ENCODE assay signal across 15 mouse cellular contexts in the genomic region with DNA sequence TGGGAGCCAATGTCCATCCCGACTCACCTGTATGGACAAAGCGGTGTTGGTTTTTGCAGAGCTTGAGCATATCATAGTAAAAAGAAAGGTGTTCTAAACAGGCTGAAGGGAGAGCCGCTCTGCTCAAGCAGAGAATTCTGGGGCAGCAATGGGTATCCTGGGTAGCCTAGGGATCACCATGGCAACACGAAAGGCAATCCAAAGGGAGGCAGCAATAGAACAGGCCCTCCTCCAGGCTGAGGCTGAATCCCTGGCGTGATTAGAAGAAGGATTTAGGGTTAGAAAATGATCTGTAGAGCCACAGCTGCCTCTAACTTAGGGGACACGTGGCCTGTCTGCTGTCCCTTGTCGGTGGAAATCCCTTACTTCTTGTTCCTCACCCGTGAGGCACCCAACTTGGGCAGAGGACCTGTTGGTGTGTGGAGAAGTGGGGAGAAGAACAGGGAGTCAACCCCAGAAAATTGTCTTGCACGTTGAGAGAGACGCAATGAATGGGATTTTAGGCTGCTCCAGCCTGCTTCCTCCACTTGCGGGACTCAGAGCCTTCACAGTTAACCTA. TPM values are rescaled to one million over a fixed set of nuclear protein-coding genes. Genes with fewer than 3 reads are reported as not detected.
DNase-seq lines count a peak whose midpoint lies in the region; ATAC-seq and TF ChIP-seq lines count a peak whose summit lies in the region.
"Had no signal": no experiment of that assay in that cellular context is flagged by ENCODE, and none has a peak within 500 bp of the region (broad histone marks: within the 10 kb centered on the region; RNA-seq: fewer than 3 reads in every experiment).

No protein-coding gene starts in this region.

- H3K27me3 ChIP-seq in testis, adult 2 months (ENCODE audit: control insufficient read depth, insufficient read depth, low read length) = no peaks in the 10 kb centered on the region
- H3K27me3 ChIP-seq in hindbrain, embryonic 13.5 days = peaks cover 7% of the 10 kb centered on the region; the same call in 1 of the 2 replicates
- peaks cover 19% of the 10 kb centered on the region for H3K27me3 ChIP-seq in midbrain, embryonic 10.5 days (ENCODE audit: low read depth, poor library complexity, severe bottlenecking)
- no peaks in the 10 kb centered on the region for H3K27me3 ChIP-seq in intestine, embryonic 15.5 days (replicated peaks)
- H3K27me3 ChIP-seq in intestine, embryonic 16.5 days (replicated peaks; ENCODE audit: control insufficient read depth, insufficient read depth, low read length) = no peaks in the 10 kb centered on the region
- H3K27me3 ChIP-seq: embryonic facial prominence, embryonic 13.5 days had no signal

- H3K4me1 ChIP-seq in testis, adult 2 months (ENCODE audit: control insufficient read depth, insufficient read depth, low read length) = peaks cover 4% of the 10 kb centered on the region; the same call in 1 of the 2 replicates
- peaks cover 27% of the 10 kb centered on the region for H3K4me1 ChIP-seq in hindbrain, embryonic 13.5 days (replicated peaks)
- H3K4me1 ChIP-seq in midbrain, embryonic 10.5 days = peaks cover 30% of the 10 kb centered on the region
- no peaks in the 10 kb centered on the region for H3K4me1 ChIP-seq in intestine, embryonic 15.5 days (replicated peaks)
- H3K4me1 ChIP-seq in intestine, embryonic 16.5 days (ENCODE audit: control insufficient read depth, insufficient read depth, low read length) = no peaks in the 10 kb centered on the region
- H3K4me1 ChIP-seq: liver, embryonic 15.5 days had no signal

- ATAC-seq in hindbrain, embryonic 13.5 days (ENCODE audit: low FRiP score) = peak; percentile 47; the same call in 1 of the 2 replicates
- ATAC-seq in intestine, embryonic 15.5 days = no peak
- ATAC-seq in intestine, embryonic 16.5 days = no peak

- H3K4me3 ChIP-seq in testis, adult 2 months (ENCODE audit: control insufficient read depth, low read depth, low read length) = peak overlapping the region; percentile 72
- no peak overlapping the region for H3K4me3 ChIP-seq in hindbrain, embryonic 13.5 days
- H3K4me3 ChIP-seq in midbrain, embryonic 10.5 days = no peak overlapping the region
- H3K4me3 ChIP-seq in intestine, embryonic 15.5 days (replicated peaks) = no peak overlapping the region
- no peak overlapping the region for H3K4me3 ChIP-seq in intestine, embryonic 16.5 days (ENCODE audit: low read length)
- H3K4me3 ChIP-seq: embryonic facial prominence, embryonic 13.5 days; liver, embryonic 15.5 days had no signal

- H3K27ac ChIP-seq in testis, adult 2 months (ENCODE audit: control insufficient read depth, insufficient read depth, low read depth, low read length) = peak overlapping the region; percentile 3; the same call in 1 of the 2 replicates
- peak overlapping the region; percentile 66 for H3K27ac ChIP-seq in hindbrain, embryonic 13.5 days
- peak overlapping the region; percentile 72 for H3K27ac ChIP-seq in midbrain, embryonic 10.5 days (replicated peaks)
- H3K27ac ChIP-seq in intestine, embryonic 15.5 days = no peak overlapping the region
- H3K27ac ChIP-seq in intestine, embryonic 16.5 days (ENCODE audit: low read length) = no peak overlapping the region
- H3K27ac ChIP-seq: embryonic facial prominence, embryonic 13.5 days; liver, embryonic 15.5 days had no signal

- H3K9me3 ChIP-seq in hindbrain, embryonic 13.5 days = peaks cover 3% of the 10 kb centered on the region; the same call in 1 of the 2 replicates
- H3K9me3 ChIP-seq in midbrain, embryonic 10.5 days (replicated peaks) = peaks cover 13% of the 10 kb centered on the region; the same call in 1 of the 2 replicates
- H3K9me3 ChIP-seq in intestine, embryonic 15.5 days = no peaks in the 10 kb centered on the region
- H3K9me3 ChIP-seq in intestine, embryonic 16.5 days (ENCODE audit: control insufficient read depth, low read length) = no peaks in the 10 kb centered on the region
- H3K9me3 ChIP-seq: liver, embryonic 15.5 days had no signal

- no peak for TF ChIP-seq CTCF in testis, adult 2 months (IDR thresholded peaks at IDR 0.05; ENCODE audit: control insufficient read depth, insufficient read depth, insufficient replicate concordance, low read depth, low read length)

- peak; percentile 29; the same call in 1 of the 2 replicates for TF ChIP-seq POLR2A in testis, adult 2 months (IDR thresholded peaks at IDR 0.05; ENCODE audit: control insufficient read depth, low read depth, low read length)

- WGBS in hindbrain, embryonic 13.5 days = 23% methylated on average over 11 of the region's 11 CpGs
- WGBS in midbrain, embryonic 10.5 days = 27% methylated on average over 11 of the region's 11 CpGs
- 65% methylated on average over 11 of the region's 11 CpGs for WGBS in intestine, embryonic 15.5 days
- WGBS in intestine, embryonic 16.5 days = 56% methylated on average over 11 of the region's 11 CpGs

- H3K4me2 ChIP-seq in hindbrain, embryonic 13.5 days = peak overlapping the region; percentile 4; the same call in 1 of the 2 replicates
- no peak overlapping the region for H3K4me2 ChIP-seq in intestine, embryonic 15.5 days (replicated peaks)
- H3K4me2 ChIP-seq in intestine, embryonic 16.5 days (ENCODE audit: low read depth, low read length) = no peak overlapping the region
- H3K4me2 ChIP-seq: embryonic facial prominence, embryonic 13.5 days; liver, embryonic 15.5 days had no signal

- H3K9ac ChIP-seq in hindbrain, embryonic 13.5 days = no peak overlapping the region
- H3K9ac ChIP-seq in intestine, embryonic 15.5 days = no peak overlapping the region
- H3K9ac ChIP-seq in intestine, embryonic 16.5 days (ENCODE audit: low read depth, low read length) = no peak overlapping the region
- H3K9ac ChIP-seq: embryonic facial prominence, embryonic 13.5 days; liver, embryonic 15.5 days had no signal

- DNase-seq in testis, postnatal 14 days (ENCODE audit: low spot score) = no peak
- DNase-seq in midbrain, embryonic 10.5 days (ENCODE audit: low spot score) = peak; percentile 54
- peak; percentile 51 for DNase-seq in right cerebral cortex, postnatal 25 days
- DNase-seq in T-cell, adult 2 months (ENCODE audit: low spot score) = no peak
- DNase-seq: gastrocnemius, postnatal 10 days; kidney, postnatal 36 days; thymus, postnatal 25 days had no signal

- H3K36me3 ChIP-seq in testis, adult 2 months (ENCODE audit: control insufficient read depth, insufficient read depth, low read length) = no peaks in the 10 kb centered on the region
- H3K36me3 ChIP-seq in hindbrain, embryonic 13.5 days = no peaks in the 10 kb centered on the region
- H3K36me3 ChIP-seq in midbrain, embryonic 10.5 days = no peaks in the 10 kb centered on the region
- H3K36me3 ChIP-seq in intestine, embryonic 15.5 days = no peaks in the 10 kb centered on the region
- no peaks in the 10 kb centered on the region for H3K36me3 ChIP-seq in intestine, embryonic 16.5 days (ENCODE audit: control insufficient read depth, insufficient read depth, low read length)
- H3K36me3 ChIP-seq: embryonic facial prominence, embryonic 13.5 days; liver, embryonic 15.5 days had no signal

RNA-seq across cellular contexts. Expression of a gene that starts 3.9 kb away (rescaled TPM):
- polyA plus RNA-seq in testis, adult 2 months (2012; rRNA removed) = 180 and 193 TPM in 2 replicates
- not detected in 2 replicates for polyA plus RNA-seq in hindbrain, embryonic 13.5 days (2015; fragmentation: Nextera tagmentation; extraction: Ambion mirVana)
- polyA plus RNA-seq in midbrain, embryonic 10.5 days (2016; fragmentation: Nextera tagmentation; extraction: Ambion mirVana) = 0.11 TPM in 1 of 2 replicates, not detected in the other
- polyA plus RNA-seq in intestine, embryonic 15.5 days (2015; fragmentation: Nextera tagmentation; extraction: Ambion mirVana) = not detected in 2 replicates
- 0.11 TPM in 1 of 2 replicates, not detected in the other for polyA plus RNA-seq in intestine, embryonic 16.5 days (2015; fragmentation: Nextera tagmentation; extraction: Ambion mirVana)
- polyA plus RNA-seq: embryonic facial prominence, embryonic 13.5 days; heart, postnatal 0 days; liver, embryonic 15.5 days; spleen, adult 2 months had no signal

RNA-seq across cellular contexts. Expression of a gene that starts 33.1 kb away (rescaled TPM):
- polyA plus RNA-seq in testis, adult 2 months (2012; rRNA removed) = 5.8 and 6.2 TPM in 2 replicates
- polyA plus RNA-seq in hindbrain, embryonic 13.5 days (2015; fragmentation: Nextera tagmentation; extraction: Ambion mirVana) = 17.5 and 18.3 TPM in 2 replicates
- polyA plus RNA-seq in midbrain, embryonic 10.5 days (2016; fragmentation: Nextera tagmentation; extraction: Ambion mirVana) = 28.4 and 29.7 TPM in 2 replicates
- polyA plus RNA-seq in intestine, embryonic 15.5 days (2015; fragmentation: Nextera tagmentation; extraction: Ambion mirVana) = 19.7 and 20.0 TPM in 2 replicates
- 17.0 and 19.4 TPM in 2 replicates for polyA plus RNA-seq in intestine, embryonic 16.5 days (2015; fragmentation: Nextera tagmentation; extraction: Ambion mirVana)

RNA-seq across cellular contexts. Expression of a gene that starts 43.0 kb away (rescaled TPM):
- 46.5 and 52.2 TPM in 2 replicates for polyA plus RNA-seq in testis, adult 2 months (2012; rRNA removed)
- 60.2 and 61.1 TPM in 2 replicates for polyA plus RNA-seq in hindbrain, embryonic 13.5 days (2015; fragmentation: Nextera tagmentation; extraction: Ambion mirVana)
- 62.6 and 69.2 TPM in 2 replicates for polyA plus RNA-seq in midbrain, embryonic 10.5 days (2016; fragmentation: Nextera tagmentation; extraction: Ambion mirVana)
- 57.2 and 63.2 TPM in 2 replicates for polyA plus RNA-seq in intestine, embryonic 15.5 days (2015; fragmentation: Nextera tagmentation; extraction: Ambion mirVana)
- 47.6 and 50.0 TPM in 2 replicates for polyA plus RNA-seq in intestine, embryonic 16.5 days (2015; fragmentation: Nextera tagmentation; extraction: Ambion mirVana)

RNA-seq across cellular contexts. Expression of a gene that starts 47.5 kb away (rescaled TPM):
- polyA plus RNA-seq in testis, adult 2 months (2012; rRNA removed) = not detected in 2 replicates
- not detected in 2 replicates for polyA plus RNA-seq in hindbrain, embryonic 13.5 days (2015; fragmentation: Nextera tagmentation; extraction: Ambion mirVana)
- polyA plus RNA-seq in midbrain, embryonic 10.5 days (2016; fragmentation: Nextera tagmentation; extraction: Ambion mirVana) = not detected in 2 replicates
- polyA plus RNA-seq in intestine, embryonic 15.5 days (2015; fragmentation: Nextera tagmentation; extraction: Ambion mirVana) = 0.38 TPM in 2 replicates
- 0.33 and 0.35 TPM in 2 replicates for polyA plus RNA-seq in intestine, embryonic 16.5 days (2015; fragmentation: Nextera tagmentation; extraction: Ambion mirVana)
- polyA plus RNA-seq: embryonic facial prominence, embryonic 13.5 days; heart, postnatal 0 days had no signal

Comparison
In these comparisons a context has a peak if more than half of its experiments do, and no peak if none do; other contexts are left out.
1. H3K27ac ChIP-seq: peak in testis, adult 2 months (single experiment), hindbrain, embryonic 13.5 days (single experiment) and midbrain, embryonic 10.5 days (single experiment); none in intestine, embryonic 15.5 days (single experiment) and intestine, embryonic 16.5 days (single experiment).
2. DNase-seq: peak in midbrain, embryonic 10.5 days (single experiment) and right cerebral cortex, postnatal 25 days (single experiment); none in testis, postnatal 14 days (single experiment) and T-cell, adult 2 months (single experiment).
3. RNA of a gene that starts 3.9 kb away (polyA plus RNA-seq): 180 to 193 TPM in testis, adult 2 months; 0.11 TPM in intestine, embryonic 16.5 days, 0.11 TPM in midbrain, embryonic 10.5 days, not detected in hindbrain, embryonic 13.5 days and not detected in intestine, embryonic 15.5 days; every median in the first group is over 100 times any median in the second.